Mouse (Mus musculus): ENCODE measurements around the gene Csgalnact2. TPM values are rescaled to one million over a fixed set of nuclear protein-coding genes. Genes with fewer than 3 reads are reported as not detected.

The Csgalnact2 gene
- polyA plus RNA-seq, 1 experiment from 2014 or later = 13.9 TPM

DNA sequence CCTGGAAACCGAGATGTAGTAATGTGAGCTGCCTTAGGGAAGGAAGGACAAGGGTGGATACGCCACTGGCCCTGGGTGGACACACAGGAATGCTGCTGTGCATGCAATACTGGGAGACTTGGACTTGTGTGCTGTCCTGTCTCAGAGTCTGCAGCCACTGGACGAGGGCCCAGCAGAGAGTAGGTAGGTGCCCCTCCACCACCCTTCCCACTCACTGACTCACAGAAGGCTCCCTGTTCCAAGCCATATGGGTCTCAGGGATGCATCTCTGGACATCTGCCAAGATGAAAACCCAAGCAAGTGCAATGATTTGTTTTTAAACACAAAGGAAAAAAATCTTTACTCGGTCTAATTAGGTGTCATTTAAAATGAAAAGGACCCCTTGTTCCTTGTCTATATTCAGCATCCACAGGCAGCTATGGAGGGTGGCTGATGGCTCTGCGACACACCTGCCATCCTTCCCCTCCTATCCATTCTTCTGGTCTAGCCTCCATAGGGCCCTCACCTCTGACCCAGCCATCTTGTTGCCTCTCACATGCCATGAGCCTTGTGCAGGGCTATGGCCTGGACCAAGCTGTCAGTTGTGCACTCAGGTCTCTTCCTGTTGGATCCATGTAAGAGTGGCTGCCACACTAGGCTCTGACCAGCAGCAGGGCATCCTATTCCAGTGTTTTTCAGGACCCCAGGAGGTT lies 68.5 kb downstream of the Csgalnact2 start:
- ATAC-seq (ENCODE audit: insufficient read depth, low FRiP score, low read depth) = no peak
- Histone ChIP-seq H3K27me3 (replicated peaks) (peaks cover 10% of the 10 kb centered on the region), H3K27ac (no peak overlapping the region), H3K4me2 (no peak overlapping the region), H3K9ac (no peak overlapping the region), H3K4me1 (peaks cover 26% of the 10 kb centered on the region), H3K4me3 (replicated peaks) (no peak overlapping the region), H3K36me3 (no peaks in the 10 kb centered on the region), H3K9me3 (no peaks in the 10 kb centered on the region)
- 58% methylated on average over 5 of the region's 5 CpGs for WGBS

DNA sequence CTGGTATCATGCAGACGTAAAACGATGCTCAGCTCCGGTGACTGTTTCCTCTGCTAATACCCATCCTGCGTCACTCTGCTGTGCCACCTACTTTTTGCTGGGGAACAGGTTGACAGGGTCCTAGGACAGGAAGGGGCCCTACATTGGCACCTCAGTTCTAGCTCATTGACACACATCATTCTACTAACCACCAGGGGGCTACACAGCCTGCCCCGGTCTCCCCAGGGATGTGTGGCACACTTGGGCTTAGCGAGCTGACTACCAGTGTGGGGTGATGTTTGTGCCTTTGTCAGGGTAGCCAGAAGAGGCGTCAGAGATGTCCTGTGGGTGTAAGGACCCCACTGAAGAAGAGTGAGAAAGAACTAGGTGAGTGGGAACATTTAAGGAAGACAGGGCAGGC lies 71.2 kb downstream of the Csgalnact2 start:
- no peak for ATAC-seq (ENCODE audit: insufficient read depth, low FRiP score, low read depth)
- H3K4me2 ChIP-seq = no peak overlapping the region
- H3K27ac ChIP-seq = no peak overlapping the region
- H3K36me3 ChIP-seq = no peaks in the 10 kb centered on the region
- no peaks in the 10 kb centered on the region for H3K9me3 ChIP-seq
- 73% methylated on average over 7 of the region's 7 CpGs for WGBS
- H3K4me1 ChIP-seq = peaks cover 19% of the 10 kb centered on the region
- no peak overlapping the region for H3K4me3 ChIP-seq (replicated peaks)
- peaks cover 22% of the 10 kb centered on the region for H3K27me3 ChIP-seq (replicated peaks)
- no peak overlapping the region for H3K9ac ChIP-seq

DNA sequence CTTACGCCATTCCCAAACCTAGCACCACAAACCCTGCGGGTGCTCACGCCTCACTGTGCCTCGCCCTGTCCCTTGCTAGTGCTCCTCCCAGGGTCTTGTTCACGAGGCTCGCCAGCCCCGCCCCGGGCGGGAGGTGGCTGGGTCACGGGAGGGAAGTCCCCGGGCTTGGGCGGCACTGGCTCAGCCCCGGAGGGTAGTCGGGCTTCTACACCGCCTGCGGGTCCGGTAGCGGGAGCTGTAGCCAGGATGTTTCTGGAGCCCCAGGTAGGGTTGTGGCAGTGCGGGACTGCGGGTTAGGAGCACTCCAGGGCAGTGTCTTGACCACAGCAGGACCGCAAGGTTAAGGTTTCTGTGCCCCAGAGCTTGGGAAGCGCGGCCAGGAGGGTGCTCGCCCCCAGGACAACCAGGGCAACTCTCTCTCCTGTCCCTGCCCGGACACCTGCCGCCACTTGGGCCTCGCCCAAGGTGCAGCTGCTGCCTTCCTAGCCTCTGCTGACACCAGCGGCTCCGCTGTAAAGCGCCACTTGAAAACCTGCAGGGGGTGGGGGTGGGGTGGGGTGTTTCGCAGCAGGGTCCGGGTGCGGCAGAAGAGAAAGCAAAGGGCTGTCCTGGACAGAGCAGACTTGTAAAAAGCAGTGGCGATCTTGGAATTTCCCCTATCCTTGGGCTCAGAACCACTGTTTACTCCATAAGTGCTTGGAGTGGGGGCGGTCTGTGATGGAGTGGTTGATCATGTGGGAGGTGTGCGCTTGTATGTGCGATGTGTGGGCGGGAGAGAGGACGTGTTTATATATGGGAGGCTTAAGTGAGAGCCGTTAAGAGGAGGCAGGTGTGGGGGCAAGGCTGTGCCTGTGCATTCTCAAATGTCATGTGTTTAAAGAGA lies 72.5 kb downstream of the Csgalnact2 start:
- Histone ChIP-seq H3K4me1 (peaks cover 19% of the 10 kb centered on the region), H3K4me3 (replicated peaks) (peak overlapping the region; percentile 43), H3K4me2 (peak overlapping the region; percentile 96), H3K36me3 (no peaks in the 10 kb centered on the region), H3K27me3 (replicated peaks) (peaks cover 22% of the 10 kb centered on the region), H3K27ac (no peak overlapping the region), H3K9me3 (no peaks in the 10 kb centered on the region), H3K9ac (peak overlapping the region; percentile 17; the same call in 1 of the 2 replicates)
- whole genome bisulfite sequencing = under 1% methylated on average over 40 of the region's 40 CpGs
- ATAC-seq (ENCODE audit: insufficient read depth, low FRiP score, low read depth) = peak; percentile 54

DNA sequence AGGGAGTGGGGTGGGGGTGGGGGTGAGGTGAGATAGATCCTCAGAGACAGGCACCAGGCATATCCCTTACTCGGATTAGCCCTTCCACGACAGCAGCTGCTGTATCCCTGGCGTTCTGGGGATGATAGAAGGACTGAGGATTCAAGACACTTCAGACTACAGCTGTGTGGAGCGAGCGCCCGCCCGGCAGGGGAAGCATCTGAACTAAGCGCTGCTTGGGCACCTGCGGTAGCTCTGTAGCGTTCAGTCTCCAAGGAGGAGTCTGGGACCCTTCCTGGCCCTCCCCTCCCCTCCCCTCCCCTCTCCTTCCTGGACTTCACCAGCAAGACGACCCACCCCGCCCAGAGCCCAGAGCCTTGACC lies 73.1 kb downstream of the Csgalnact2 start:
- Histone ChIP-seq H3K36me3 (no peaks in the 10 kb centered on the region), H3K4me3 (replicated peaks) (peak overlapping the region; percentile 43), H3K4me1 (peaks cover 19% of the 10 kb centered on the region), H3K4me2 (peak overlapping the region; percentile 96), H3K27me3 (replicated peaks) (peaks cover 22% of the 10 kb centered on the region), H3K9me3 (no peaks in the 10 kb centered on the region), H3K9ac (0 out of 2 replicates have a peak overlapping the region, but pooled peaks have one; percentile 12), H3K27ac (no peak overlapping the region)
- WGBS = 0% methylated on average over 12 of the region's 12 CpGs
- ATAC-seq (ENCODE audit: insufficient read depth, low FRiP score, low read depth) = no peak

DNA sequence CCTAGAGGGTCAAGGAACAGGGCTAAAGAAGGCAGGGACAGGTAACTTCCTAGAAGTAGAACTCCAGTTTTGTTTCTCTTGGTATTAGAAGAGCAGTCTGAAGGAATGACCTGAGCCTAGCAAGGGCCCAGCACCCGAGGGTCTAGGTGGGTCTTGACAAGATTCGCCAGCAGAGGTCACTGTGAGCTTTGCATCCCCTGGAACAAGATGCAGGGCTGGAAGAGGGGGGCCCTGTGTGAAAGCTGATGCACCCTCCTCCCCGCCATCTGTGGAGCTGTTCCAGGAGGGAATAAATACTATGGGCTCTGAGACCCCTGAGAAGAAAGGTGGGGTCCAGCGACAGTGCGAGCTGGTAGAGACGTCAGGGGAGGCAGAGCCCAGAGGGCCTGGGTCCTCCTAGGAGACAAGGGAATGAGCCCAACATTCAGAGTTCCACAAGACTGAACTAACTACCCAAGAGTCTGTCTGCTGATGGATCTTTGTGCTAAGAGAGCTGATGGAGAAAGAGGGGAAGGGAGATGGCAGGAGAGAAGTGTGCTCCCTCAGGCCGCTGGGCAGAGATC lies 73.9 kb downstream of the Csgalnact2 start:
- WGBS = 16% methylated on average over 7 of the region's 7 CpGs
- H3K4me2 ChIP-seq = peak overlapping the region; percentile 96; the same call in 1 of the 2 replicates
- H3K27ac ChIP-seq = no peak overlapping the region
- peaks cover 22% of the 10 kb centered on the region for H3K27me3 ChIP-seq (replicated peaks)
- H3K36me3 ChIP-seq = no peaks in the 10 kb centered on the region
- no peak overlapping the region for H3K9ac ChIP-seq
- no peak for ATAC-seq (ENCODE audit: insufficient read depth, low FRiP score, low read depth)
- no peak overlapping the region for H3K4me3 ChIP-seq (replicated peaks)
- H3K9me3 ChIP-seq = no peaks in the 10 kb centered on the region
- H3K4me1 ChIP-seq = peaks cover 19% of the 10 kb centered on the region

DNA sequence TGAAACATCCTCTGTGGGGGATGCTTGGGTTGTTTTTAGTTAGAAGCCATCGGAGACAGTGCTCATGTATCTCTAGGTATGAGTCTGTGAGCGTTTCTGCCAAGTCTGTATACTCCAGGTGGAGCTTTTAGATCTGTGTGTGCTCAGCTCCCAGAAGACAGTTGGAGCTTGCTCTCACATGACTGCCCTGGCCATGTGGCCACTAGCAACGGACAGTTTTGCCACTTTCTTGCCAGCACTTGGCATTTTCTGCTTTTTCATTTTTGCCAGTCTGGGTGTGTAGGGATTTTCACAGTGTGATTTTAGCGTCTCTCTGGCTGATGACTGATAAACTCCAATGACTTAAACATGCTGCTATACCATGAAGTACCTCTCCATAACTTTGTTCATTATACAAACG lies 75.7 kb downstream of the Csgalnact2 start:
- H3K27ac ChIP-seq = no peak overlapping the region
- H3K9me3 ChIP-seq = no peaks in the 10 kb centered on the region
- H3K36me3 ChIP-seq = no peaks in the 10 kb centered on the region
- H3K4me1 ChIP-seq = peaks cover 19% of the 10 kb centered on the region
- no peak for ATAC-seq (ENCODE audit: insufficient read depth, low FRiP score, low read depth)
- WGBS = 71% methylated on average over 5 of the region's 5 CpGs
- no peak overlapping the region for H3K9ac ChIP-seq
- H3K4me2 ChIP-seq = no peak overlapping the region
- no peak overlapping the region for H3K4me3 ChIP-seq (replicated peaks)
- H3K27me3 ChIP-seq (replicated peaks) = peaks cover 18% of the 10 kb centered on the region

DNA sequence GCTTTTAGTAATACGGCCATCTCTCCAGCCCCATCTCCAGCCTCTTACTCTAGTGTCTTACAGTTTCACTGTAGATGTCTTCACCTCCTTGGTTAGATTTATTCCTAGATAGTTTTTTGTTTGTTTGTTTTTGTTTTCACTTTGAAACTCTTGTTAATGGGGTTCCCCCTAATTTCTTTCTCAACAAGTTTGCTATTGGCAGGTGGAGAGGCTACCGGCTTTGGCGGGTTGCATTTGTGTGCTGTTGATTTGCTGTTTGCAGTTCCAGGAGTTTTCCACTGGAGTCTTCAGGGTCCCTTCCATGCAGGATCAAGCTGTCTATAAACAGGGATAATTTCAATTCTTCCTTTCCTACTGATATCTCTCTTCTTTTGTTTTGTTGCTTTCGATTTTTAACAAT lies 77.7 kb downstream of the Csgalnact2 start:
- Histone ChIP-seq H3K36me3 (no peaks in the 10 kb centered on the region), H3K4me1 (peaks cover 11% of the 10 kb centered on the region), H3K27ac (no peak overlapping the region), H3K9me3 (no peaks in the 10 kb centered on the region), H3K4me3 (replicated peaks) (no peak overlapping the region), H3K27me3 (replicated peaks) (peaks cover 18% of the 10 kb centered on the region), H3K4me2 (no peak overlapping the region), H3K9ac (no peak overlapping the region)
- 87% methylated on average over 4 of the region's 4 CpGs for WGBS
- no peak for ATAC-seq (ENCODE audit: insufficient read depth, low FRiP score, low read depth)

Small RNA genes lying within 50 kb of the gene (microRNA-seq; reads per million reads assigned to microRNA genes)
- not detected for gene Mir7044

Other genes with a start within 250 kb of the Csgalnact2 start
- gene Hnrnpf, start 238.8 kb downstream of the Csgalnact2 start, polyA plus RNA-seq (2015; fragmentation: Nextera tagmentation; extraction: Ambion mirVana) = 705 and 736 TPM in 2 replicates
- 2.7 and 2.9 TPM in 2 replicates for gene Fxyd4, start 201.4 kb downstream of the Csgalnact2 start, polyA plus RNA-seq (2015; fragmentation: Nextera tagmentation; extraction: Ambion mirVana)
- gene Rasgef1a, start 127.7 kb downstream of the Csgalnact2 start, polyA plus RNA-seq (2015; fragmentation: Nextera tagmentation; extraction: Ambion mirVana) = 0.44 and 0.49 TPM in 2 replicates
- gene Ret, start 58.6 kb upstream of the Csgalnact2 start, polyA plus RNA-seq (2015; fragmentation: Nextera tagmentation; extraction: Ambion mirVana) = 15.3 and 19.8 TPM in 2 replicates

Measured in stomach, embryonic 15.5 days (tissue).